13 mouse cellular contexts compared by ENCODE assay signal in the genomic region with DNA sequence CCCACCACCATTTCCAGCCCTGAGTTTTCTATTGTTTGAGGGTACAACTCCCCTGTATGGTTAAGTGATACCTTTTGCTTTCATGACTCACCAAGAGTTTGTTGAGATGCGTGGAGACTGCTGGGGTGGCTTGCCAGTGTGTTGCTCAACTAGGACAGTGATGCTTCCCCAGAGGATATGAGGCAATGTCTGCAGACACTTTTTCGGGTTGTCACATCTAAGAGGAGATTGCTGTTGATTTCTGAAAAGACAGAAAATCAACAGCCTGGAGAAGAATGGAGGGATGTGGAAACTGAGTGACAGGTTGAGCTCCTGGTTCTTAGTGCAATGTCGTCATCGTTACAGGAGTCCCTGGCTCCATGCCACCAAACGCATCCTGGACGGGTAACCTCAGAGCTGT. TPM values are rescaled to one million over a fixed set of nuclear protein-coding genes. Genes with fewer than 3 reads are reported as not detected.
DNase-seq lines count a peak whose midpoint lies in the region; ATAC-seq and TF ChIP-seq lines count a peak whose summit lies in the region.
"Had no signal": no experiment of that assay in that cellular context is flagged by ENCODE, and none has a peak within 500 bp of the region (broad histone marks: within the 10 kb centered on the region; RNA-seq: fewer than 3 reads in every experiment).

No protein-coding gene starts in this region.

- no peak for TF ChIP-seq POLR2A in liver, adult 2 months (IDR thresholded peaks at IDR 0.05; ENCODE audit: extremely low read depth, insufficient read depth, low read length)

- no peak overlapping the region for H3K4me2 ChIP-seq in liver, embryonic 12.5 days
- H3K4me2 ChIP-seq in midbrain, embryonic 14.5 days (ENCODE audit: low read length), result no peak overlapping the region
- H3K4me2 ChIP-seq: intestine, embryonic 15.5 days; neural tube, embryonic 15.5 days had no signal

- peaks cover under 1% of the 10 kb centered on the region; the same call in 1 of the 2 replicates for H3K36me3 ChIP-seq in liver, adult 2 months (ENCODE audit: control insufficient read depth, insufficient read depth, low read length)
- H3K36me3 ChIP-seq in liver, embryonic 12.5 days, result no peaks in the 10 kb centered on the region
- H3K36me3 ChIP-seq in midbrain, embryonic 14.5 days (ENCODE audit: control insufficient read depth, insufficient read depth, low read length), result no peaks in the 10 kb centered on the region
- H3K36me3 ChIP-seq: intestine, embryonic 15.5 days; neural tube, embryonic 15.5 days had no signal

- H3K27ac ChIP-seq in liver, adult 2 months (replicated peaks; ENCODE audit: insufficient read depth, low read depth, low read length), result no peak overlapping the region
- no peak overlapping the region for H3K27ac ChIP-seq in liver, embryonic 12.5 days
- no peak overlapping the region for H3K27ac ChIP-seq in midbrain, embryonic 14.5 days (replicated peaks; ENCODE audit: low read depth, low read length)
- H3K27ac ChIP-seq: intestine, embryonic 15.5 days; neural tube, embryonic 15.5 days had no signal

- 18% methylated on average over 6 of the region's 6 CpGs for WGBS in liver, adult 2 months
- 63% methylated on average over 6 of the region's 6 CpGs for WGBS in liver, embryonic 12.5 days (ENCODE audit: insufficient replicate concordance)
- WGBS in midbrain, embryonic 14.5 days, result 83% methylated on average over 6 of the region's 6 CpGs

- no peak for TF ChIP-seq CTCF in liver, adult 2 months (IDR thresholded peaks at IDR 0.05; ENCODE audit: low read depth, low read length)

- no peak overlapping the region for H3K9ac ChIP-seq in liver, adult 2 months (ENCODE audit: low read depth, low read length)
- H3K9ac ChIP-seq in liver, embryonic 12.5 days, result no peak overlapping the region
- no peak overlapping the region for H3K9ac ChIP-seq in midbrain, embryonic 14.5 days (replicated peaks; ENCODE audit: low read length)
- H3K9ac ChIP-seq: intestine, embryonic 15.5 days; neural tube, embryonic 15.5 days had no signal

- no peaks in the 10 kb centered on the region for H3K27me3 ChIP-seq in liver, adult 2 months (ENCODE audit: control insufficient read depth, insufficient read depth, low read length)
- no peaks in the 10 kb centered on the region for H3K27me3 ChIP-seq in liver, embryonic 12.5 days (replicated peaks)
- no peaks in the 10 kb centered on the region for H3K27me3 ChIP-seq in midbrain, embryonic 14.5 days (ENCODE audit: control insufficient read depth, insufficient read depth, low read length)
- H3K27me3 ChIP-seq: intestine, embryonic 15.5 days; neural tube, embryonic 15.5 days had no signal

- no peak overlapping the region for H3K4me3 ChIP-seq in liver, adult 2 months (ENCODE audit: insufficient read depth, low read depth, low read length)
- H3K4me3 ChIP-seq in liver, embryonic 12.5 days, result no peak overlapping the region
- no peak overlapping the region for H3K4me3 ChIP-seq in midbrain, embryonic 14.5 days (replicated peaks; ENCODE audit: low read depth, low read length)
- H3K4me3 ChIP-seq: erythroblast, embryonic 14.5 days; intestine, embryonic 15.5 days; neural tube, embryonic 15.5 days had no signal

- no peak for ATAC-seq in liver, embryonic 12.5 days
- peak; percentile 55 to 61; a peak in 2 of 4 replicates for ATAC-seq in hematopoietic stem cell, adult 5-6 weeks (replicated peaks in 1 of 2; ENCODE audit: insufficient read depth in 1 of 2, low FRiP score in 2 of 2, low TSS enrichment in 1 of 2, low read depth in 1 of 2, poor library complexity in 2 of 2, severe bottlenecking in 2 of 2)
- no peak for ATAC-seq in midbrain, embryonic 14.5 days (ENCODE audit: low FRiP score, low TSS enrichment)
- no peak for ATAC-seq in CD4-positive, CD25-positive, alpha-beta regulatory T cell, adult 4 months
- ATAC-seq: intestine, embryonic 15.5 days had no signal

- H3K79me2 ChIP-seq in liver, adult 2 months (ENCODE audit: control insufficient read depth, insufficient read depth, low read length), result peaks cover 3% of the 10 kb centered on the region; the same call in 1 of the 2 replicates

- H3K4me1 ChIP-seq in liver, adult 2 months (ENCODE audit: control insufficient read depth, insufficient read depth, low read length), result peaks cover 6% of the 10 kb centered on the region
- no peaks in the 10 kb centered on the region for H3K4me1 ChIP-seq in liver, embryonic 12.5 days
- no peaks in the 10 kb centered on the region for H3K4me1 ChIP-seq in midbrain, embryonic 14.5 days (ENCODE audit: control insufficient read depth, insufficient read depth, low read length)
- H3K4me1 ChIP-seq: intestine, embryonic 15.5 days; neural tube, embryonic 15.5 days had no signal

- peak; percentile 14 to 23 for DNase-seq in cerebellum, postnatal 10 days
- no peak for DNase-seq in cerebellum, adult 8-10 months
- peak; percentile 36 for DNase-seq in liver, adult 2 months (ENCODE audit: extremely low read depth, low read depth, low spot score)
- peak; percentile 11 for DNase-seq in Muller cell, postnatal 12 days (ENCODE audit: inconsistent ontology term)
- DNase-seq in midbrain, embryonic 14.5 days, result no peak
- DNase-seq: adrenal gland, adult 8-10 months; thymus, postnatal 4 days had no signal

- no peaks in the 10 kb centered on the region for H3K9me3 ChIP-seq in liver, embryonic 12.5 days (replicated peaks)
- H3K9me3 ChIP-seq in midbrain, embryonic 14.5 days (ENCODE audit: control insufficient read depth, low read length), result no peaks in the 10 kb centered on the region
- H3K9me3 ChIP-seq: intestine, embryonic 15.5 days; neural tube, embryonic 15.5 days had no signal

RNA-seq across cellular contexts. Expression of gene Pak1ip1, which starts 47.6 kb away (rescaled TPM):
- 28.9 and 35.5 TPM in 2 replicates for total RNA-seq in liver, adult 2 months (2014; rRNA removed)
- polyA plus RNA-seq in liver, adult 2 months (2012; rRNA removed), result 33.4 and 34.2 TPM in 2 replicates
- 85.0 and 88.4 TPM in 2 replicates for polyA plus RNA-seq in liver, embryonic 12.5 days (2016; fragmentation: Nextera tagmentation; extraction: Ambion mirVana)
- 94.5 and 95.9 TPM in 2 replicates for total RNA-seq in hematopoietic stem cell, adult 5-6 weeks (2017)
- 62.9 and 66.0 TPM in 2 replicates for polyA plus RNA-seq in midbrain, embryonic 14.5 days (2014; fragmentation: Nextera tagmentation; extraction: Ambion mirVana)
- polyA plus RNA-seq in CD4-positive, CD25-positive, alpha-beta regulatory T cell, adult 4 months (2017; shearing (Covaris generic)), result 100 to 1,000 TPM in 1 of 2 experiments, 10 to 100 TPM in 1; 87.1 to 102 TPM

Comparison
In these comparisons a context has a peak if more than half of its experiments do, and no peak if none do; other contexts are left out.
1. DNase-seq: peak in cerebellum, postnatal 10 days (2 of 2), liver, adult 2 months (single experiment) and Muller cell, postnatal 12 days (single experiment); none in cerebellum, adult 8-10 months (single experiment) and midbrain, embryonic 14.5 days (single experiment).
2. ATAC-seq: peak in hematopoietic stem cell, adult 5-6 weeks (2 of 2); none in liver, embryonic 12.5 days (single experiment), midbrain, embryonic 14.5 days (single experiment) and CD4-positive, CD25-positive, alpha-beta regulatory T cell, adult 4 months (single experiment).